Mouse (Mus musculus) cerebral cortex, adult 2 months (tissue): ENCODE data around the gene Ibtk.

Experiments
- WGBS: fragments of 180-500 bp; shearing (Covaris S2); methylation state at CpG from one replicate; pipeline ENCODE4 v1.1.7; 2018; 5-methylcytosine and 5-hydroxymethylcytosine counted together

Gene Ibtk

GRCm38 (mm10) chr9:85749142-85749921, at the start of gene Ibtk:
TSS of gene Ibtk (minus strand) at chr9:85749334.
- under 1% methylated on average over 52 of the region's 52 CpGs for WGBS

- 93% methylated on average over 18 of the region's 18 CpGs for WGBS
These were observed 42.4 kb upstream of the Ibtk start for GRCm38 (mm10) chr9:85791521-85791920.

GRCm38 (mm10) chr9:85780249-85780648, 31.1 kb upstream of the Ibtk start:
- 89% methylated on average over 4 of the region's 4 CpGs for WGBS

GRCm38 (mm10) chr9:85779458-85779857, 30.3 kb upstream of the Ibtk start:
- 14% methylated on average over 4 of the region's 4 CpGs for WGBS

GRCm38 (mm10) chr9:85777544-85777943, 28.4 kb upstream of the Ibtk start:
- WGBS: 34% methylated on average over 6 of the region's 6 CpGs

- WGBS: 81% methylated on average over 12 of the region's 12 CpGs
These were observed 23.1 kb upstream of the Ibtk start for GRCm38 (mm10) chr9:85772280-85772679.

GRCm38 (mm10) chr9:85771454-85771853, 22.3 kb upstream of the Ibtk start:
- WGBS: 58% methylated on average over 3 of the region's 3 CpGs

GRCm38 (mm10) chr9:85770369-85770768, 21.2 kb upstream of the Ibtk start:
- WGBS: 94% methylated on average over 4 of the region's 4 CpGs

GRCm38 (mm10) chr9:85769057-85769789, 20.1 kb upstream of the Ibtk start:
- 70% methylated on average over 12 of the region's 12 CpGs for WGBS

GRCm38 (mm10) chr9:85767255-85767654, 18.1 kb upstream of the Ibtk start:
- WGBS: 96% methylated on average over 2 of the region's 2 CpGs

GRCm38 (mm10) chr9:85762476-85762875, 13.3 kb upstream of the Ibtk start:
- 54% methylated on average over 1 of the region's 1 CpGs for WGBS

GRCm38 (mm10) chr9:85750797-85751196, 1.7 kb upstream of the Ibtk start:
- 94% methylated on average over 7 of the region's 7 CpGs for WGBS

GRCm38 (mm10) chr9:85749922-85750509, 882 bp upstream of the Ibtk start:
- 16% methylated on average over 5 of the region's 5 CpGs for WGBS

- WGBS: under 1% methylated on average over 43 of the region's 43 CpGs
These were observed 661 bp downstream of the Ibtk start for GRCm38 (mm10) chr9:85748204-85749141.

- WGBS: 90% methylated on average over 2 of the region's 2 CpGs
These were observed 3.6 kb downstream of the Ibtk start for GRCm38 (mm10) chr9:85745566-85745965.

- 82% methylated on average over 11 of the region's 11 CpGs for WGBS
These were observed 5.8 kb downstream of the Ibtk start for GRCm38 (mm10) chr9:85743358-85743757.

GRCm38 (mm10) chr9:85742107-85742506, 7.0 kb downstream of the Ibtk start:
- 89% methylated on average over 4 of the region's 4 CpGs for WGBS

GRCm38 (mm10) chr9:85739279-85739678, 9.9 kb downstream of the Ibtk start:
- 84% methylated on average over 4 of the region's 4 CpGs for WGBS

- WGBS: 85% methylated on average over 4 of the region's 4 CpGs
These were observed 14.3 kb downstream of the Ibtk start for GRCm38 (mm10) chr9:85734821-85735220.

- WGBS: 68% methylated on average over 9 of the region's 9 CpGs
These were observed 25.1 kb downstream of the Ibtk start for GRCm38 (mm10) chr9:85724078-85724477.

- 85% methylated on average over 7 of the region's 7 CpGs for WGBS
These were observed 31.8 kb downstream of the Ibtk start for GRCm38 (mm10) chr9:85717336-85717735.

- 70% methylated on average over 6 of the region's 6 CpGs for WGBS
These were observed 41.8 kb downstream of the Ibtk start for GRCm38 (mm10) chr9:85707302-85707701.
